Mouse (Mus musculus) 3T3-L1 (cell line): ENCODE measurements at regions not wholly inside any gene's neighbourhood (a gene's known extent, or its start where the extent isn't known, plus 50 kb on each side); places are given as distances from the start of the nearest gene placed in this dataset.
A peak's percentile ranks its signal among the peaks of the same experiment; 100 is the strongest.
"Not testable (repeated sequence)": the region's sequence is repeated elsewhere in the genome, so short reads cannot be mapped to it uniquely, and the experiment has no call there.

Experiments
- DNase-seq: peaks from one replicate; pipeline ENCODE4 v3.0.0-alpha.2; 2015; ENCODE audit warnings: low read depth, low spot score

GRCm38 (mm10) chr12:119102106-119102505 lies 135.9 kb upstream of the Abcb5 start:
- DNase-seq, result not testable (repeated sequence)

- peak; percentile 1 for DNase-seq
These were observed 133.5 kb upstream of the Abcb5 start for GRCm38 (mm10) chr12:119099736-119100135.

GRCm38 (mm10) chr12:119097814-119098213 lies 131.6 kb upstream of the Abcb5 start:
- DNase-seq, result no peak

- no peak for DNase-seq
These were observed 128.1 kb upstream of the Abcb5 start for GRCm38 (mm10) chr12:119094314-119094713.

- DNase-seq, result no peak
These were observed 127.2 kb upstream of the Abcb5 start for GRCm38 (mm10) chr12:119093402-119093801.

GRCm38 (mm10) chr12:119089292-119089691 lies 123.1 kb upstream of the Abcb5 start:
- DNase-seq, result no peak

- DNase-seq, result no peak
These were observed 122.4 kb upstream of the Abcb5 start for GRCm38 (mm10) chr12:119088666-119089065.

- DNase-seq, result no peak
These were observed 118.6 kb upstream of the Abcb5 start for GRCm38 (mm10) chr12:119084814-119085213.

- no peak for DNase-seq
These were observed 116.6 kb upstream of the Abcb5 start for GRCm38 (mm10) chr12:119082781-119083180.

GRCm38 (mm10) chr12:119075825-119076224 lies 109.6 kb upstream of the Abcb5 start:
- no peak for DNase-seq

- DNase-seq, result no peak
These were observed 108.7 kb upstream of the Abcb5 start for GRCm38 (mm10) chr12:119074742-119075478.

GRCm38 (mm10) chr12:119074147-119074546 lies 107.9 kb upstream of the Abcb5 start:
- no peak for DNase-seq

- no peak for DNase-seq
These were observed 104.7 kb upstream of the Abcb5 start for GRCm38 (mm10) chr12:119070963-119071362.

GRCm38 (mm10) chr12:119070446-119070845 lies 104.2 kb upstream of the Abcb5 start:
- DNase-seq, result peak; percentile 57

- no peak for DNase-seq
These were observed 103.5 kb upstream of the Abcb5 start for GRCm38 (mm10) chr12:119069747-119070146.

- DNase-seq, result no peak
These were observed 101.9 kb upstream of the Abcb5 start for GRCm38 (mm10) chr12:119068079-119068478.

- DNase-seq, result no peak
These were observed 96.7 kb upstream of the Abcb5 start for GRCm38 (mm10) chr12:119062931-119063330.

- DNase-seq, result no peak
These were observed 96.3 kb upstream of the Abcb5 start for GRCm38 (mm10) chr12:119062490-119062889.

GRCm38 (mm10) chr12:119054560-119054959 lies 88.3 kb upstream of the Abcb5 start:
- no peak for DNase-seq

GRCm38 (mm10) chr12:119051692-119052379 lies 85.6 kb upstream of the Abcb5 start:
- DNase-seq, result peak; percentile 7

- no peak for DNase-seq
These were observed 72.1 kb upstream of the Abcb5 start for GRCm38 (mm10) chr12:119038306-119038705.

- no peak for DNase-seq
These were observed 68.6 kb upstream of the Abcb5 start for GRCm38 (mm10) chr12:119034828-119035227.

GRCm38 (mm10) chr12:119028711-119029110 lies 62.5 kb upstream of the Abcb5 start:
- DNase-seq, result no peak
